Mouse (Mus musculus) G1E (cell line): Measurements from ENCODE around the gene Ndufs3. TPM values are rescaled to one million over a fixed set of nuclear protein-coding genes. Genes with fewer than 3 reads are reported as not detected.

Source experiments
- ATAC-seq: 2 replicates; pipeline ENCODE4 v1.8.0; 2016; ENCODE audit warnings: mild to moderate bottlenecking; ENCODE audit not compliant: insufficient number of reproducible peaks, poor library complexity, low FRiP score, severe bottlenecking; ENCODE audit errors: extremely low read depth
- DNase-seq: peaks from one replicate; pipeline ENCODE4 v3.0.0; 2012; ENCODE audit warnings: low spot score
- H3K27me3 ChIP-seq: 2 replicates; pipeline ENCODE4 v1.6.1; 2012; ENCODE audit warnings: mild to moderate bottlenecking, low read length, inconsistent platforms; ENCODE audit not compliant: insufficient read depth
- H3K36me3 ChIP-seq: replicated peaks from 2 replicates; pipeline ENCODE3; 2012; ENCODE audit warnings: mild to moderate bottlenecking, inconsistent platforms
- H3K4me1 ChIP-seq: 2 replicates; pipeline ENCODE4 v1.6.1; 2012; ENCODE audit warnings: low read depth, low read length, inconsistent platforms, mixed read lengths; ENCODE audit not compliant: insufficient read depth
- H3K4me3 ChIP-seq: 2 replicates; pipeline ENCODE4 v1.5.1; 2012; ENCODE audit warnings: low read depth, mild to moderate bottlenecking, inconsistent platforms, low read length, moderate library complexity, mixed read lengths
- H3K9me3 ChIP-seq: replicated peaks from 2 replicates; pipeline ENCODE4 v1.6.1; 2012; ENCODE audit warnings: inconsistent platforms
- CTCF ChIP-seq: IDR thresholded peaks from 2 replicates; pipeline ENCODE4 v1.5.1; 2012; ENCODE audit warnings: low read depth, low read length, inconsistent platforms, mixed read lengths
- GATA1 ChIP-seq: IDR thresholded peaks from 2 replicates; pipeline ENCODE4 v1.6.1; 2012; ENCODE audit warnings: borderline replicate concordance, low read length, inconsistent platforms, mixed read lengths
- GATA2 ChIP-seq: IDR thresholded peaks from 2 replicates; pipeline ENCODE4 v1.6.1; 2012; ENCODE audit warnings: low read depth, low read length, inconsistent platforms, borderline replicate concordance
- POLR2AphosphoS5 ChIP-seq: IDR thresholded peaks from 2 replicates; pipeline ENCODE4 v1.6.1; 2012; ENCODE audit warnings: low read depth, low read length, inconsistent platforms; ENCODE audit not compliant: insufficient replicate concordance
- TAL1 ChIP-seq: conservative IDR thresholded peaks from 2 replicates; pipeline ENCODE4 v1.6.1; 2012; ENCODE audit warnings: low read depth, low read length, inconsistent platforms, mixed read lengths
- polyA plus RNA-seq: library from polyadenylated mRNA; stranded (reverse); fragments of >175 nt; gene quantifications from 2 replicates; pipeline ENCODE4 v1.2.3, GENCODE M21; 2012
- total RNA-seq, 2 experiments: library from RNA; stranded (forward) in 1 of 2; stranded (reverse) in 1 of 2; fragments of 200-1000 nt in 1 of 2; fragments of >200 nt in 1 of 2; fragmentation: Nextera tagmentation in 1 of 2; gene quantifications; 2 replicates each; pipeline ENCODE4 v1.2.3; 2014 to 2017

Ndufs3 gene
- 106 and 132 TPM in 2 replicates for total RNA-seq (2014; fragmentation: Nextera tagmentation)
- total RNA-seq (2017), result 131 and 165 TPM in 2 replicates
- 86.8 and 94.6 TPM in 2 replicates for polyA plus RNA-seq

DNA sequence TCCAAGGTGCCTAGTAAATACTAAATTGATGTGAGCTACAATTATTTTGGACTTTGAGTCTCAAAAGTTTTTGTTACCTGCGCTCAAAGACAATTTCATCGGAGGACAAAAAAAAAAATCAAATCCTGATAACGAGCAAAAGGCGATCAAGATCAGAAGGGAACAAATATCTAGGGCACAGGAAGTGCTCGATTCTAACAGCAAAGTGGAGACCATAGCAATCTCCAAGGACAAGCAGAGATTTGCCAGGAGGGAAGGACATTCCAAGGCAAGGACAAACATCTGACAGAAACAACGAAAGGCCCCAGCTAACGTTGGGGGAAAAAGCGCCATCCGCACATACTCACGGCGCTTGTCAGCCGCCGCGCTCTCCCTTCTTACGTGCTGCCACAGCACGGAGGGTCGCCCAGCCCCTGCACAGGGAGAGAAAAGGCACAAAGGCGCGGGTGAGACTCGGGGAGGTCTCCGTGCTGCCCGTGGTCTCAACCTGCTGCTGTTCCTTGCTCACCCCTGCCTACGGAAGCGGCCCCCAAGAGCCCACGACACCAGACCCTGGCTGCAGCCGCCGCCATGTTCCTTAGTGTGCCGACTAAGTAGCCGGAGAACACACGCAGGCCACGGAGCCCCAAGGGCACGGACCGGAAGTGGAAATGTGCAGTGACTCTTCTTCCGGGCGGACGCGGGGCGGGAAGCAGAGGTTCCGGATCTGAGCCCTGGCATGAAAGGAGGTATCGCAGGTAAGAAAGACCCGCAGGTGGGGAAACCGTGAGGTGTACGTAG, at the start of gene Ndufs3, which contains the start of gene Kbtbd4:
Ndufs3 (minus strand) TSS at position 752 of the 780 bp plus-strand sequence.
Kbtbd4 (plus strand) TSS at position 665 of the 780 bp plus-strand sequence.
- DNase-seq (peak; percentile 71), ATAC-seq (peak; percentile 93)
- Histone ChIP-seq H3K27me3 (no peaks in the 10 kb centered on the region), H3K4me3 (peak within 1 kb of the TSS; percentile 83), H3K9me3 (no peaks in the 10 kb centered on the region), H3K36me3 (peaks cover 74% of the 10 kb centered on the region), H3K4me1 (peaks cover 45% of the 10 kb centered on the region)
- no peak for TF ChIP-seq TAL1
- no peak for TF ChIP-seq POLR2AphosphoS5
- no peak for TF ChIP-seq CTCF
- TF ChIP-seq GATA2, result no peak
- TF ChIP-seq GATA1, result no peak

GRCm38 (mm10) chr2:90953461-90953860, 48.8 kb upstream of the Ndufs3 start:
- no peaks in the 10 kb centered on the region for H3K27me3 ChIP-seq
- ATAC-seq, result no peak
- no peaks in the 10 kb centered on the region for H3K9me3 ChIP-seq
- H3K4me1 ChIP-seq, result peaks cover 26% of the 10 kb centered on the region
- peaks cover 48% of the 10 kb centered on the region for H3K36me3 ChIP-seq
- H3K4me3 ChIP-seq, result no peak overlapping the region
- no peak for DNase-seq
- no peak for TF ChIP-seq TAL1
- TF ChIP-seq CTCF, result no peak
- no peak for TF ChIP-seq POLR2AphosphoS5
- no peak for TF ChIP-seq GATA2
- TF ChIP-seq GATA1, result no peak

GRCm38 (mm10) chr2:90950582-90951194, 46.1 kb upstream of the Ndufs3 start:
- no peaks in the 10 kb centered on the region for H3K9me3 ChIP-seq
- ATAC-seq (no peak), DNase-seq (no peak)
- no peak for TF ChIP-seq GATA2
- TF ChIP-seq GATA1, result no peak
- TF ChIP-seq CTCF, result no peak
- TF ChIP-seq TAL1, result no peak
- no peak for TF ChIP-seq POLR2AphosphoS5
- H3K27me3 ChIP-seq, result no peaks in the 10 kb centered on the region
- peaks cover 35% of the 10 kb centered on the region for H3K4me1 ChIP-seq
- peak overlapping the region; percentile 11 for H3K4me3 ChIP-seq
- peaks cover 53% of the 10 kb centered on the region for H3K36me3 ChIP-seq

DNA sequence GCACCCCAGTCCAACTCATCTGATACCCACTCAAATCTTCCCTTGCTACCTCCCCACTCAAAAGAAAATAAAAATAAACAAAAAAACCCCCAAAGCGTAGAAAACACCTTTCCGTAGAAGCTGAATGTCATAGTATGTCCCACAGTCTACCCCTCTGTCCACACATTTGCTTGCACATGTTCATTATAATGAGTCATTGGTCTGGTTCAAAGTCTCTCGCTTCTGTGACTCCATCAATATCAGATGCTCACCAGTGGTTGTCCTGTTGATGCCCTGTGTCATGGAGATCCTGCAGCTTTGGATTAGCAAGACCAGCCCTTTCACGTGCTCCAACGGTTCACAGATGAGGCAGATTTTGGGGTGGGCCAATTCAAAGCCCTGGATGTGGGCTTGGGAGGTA, 45.5 kb upstream of the Ndufs3 start:
- Histone ChIP-seq H3K27me3 (no peaks in the 10 kb centered on the region), H3K4me1 (peaks cover 37% of the 10 kb centered on the region), H3K4me3 (no peak overlapping the region), H3K9me3 (no peaks in the 10 kb centered on the region), H3K36me3 (peaks cover 54% of the 10 kb centered on the region)
- TF ChIP-seq CTCF (no peak), POLR2AphosphoS5 (no peak), TAL1 (no peak), GATA1 (no peak), GATA2 (no peak)
- DNase-seq (no peak), ATAC-seq (no peak)

DNA sequence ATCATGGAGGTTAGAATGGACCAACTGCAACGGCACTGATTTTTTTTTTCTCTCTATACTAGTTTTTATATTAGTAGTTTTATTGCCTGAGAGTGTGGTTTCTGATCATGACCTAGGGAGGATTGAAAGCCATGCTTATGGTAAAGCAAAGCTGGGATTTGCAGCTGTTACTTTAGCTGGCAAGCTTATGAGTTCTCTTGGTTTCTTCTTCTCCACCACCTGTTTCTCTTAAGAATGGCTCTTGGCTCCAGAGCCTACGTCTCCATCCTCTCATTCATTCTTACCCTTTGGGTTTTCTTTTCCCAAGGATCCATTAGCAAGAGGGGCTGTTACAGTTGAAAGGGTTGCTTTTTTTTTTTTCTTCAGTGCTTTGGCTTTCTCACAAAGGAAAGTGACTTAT, 37.1 kb upstream of the Ndufs3 start:
- no peak for DNase-seq
- Histone ChIP-seq H3K4me1 (peaks cover 48% of the 10 kb centered on the region), H3K9me3 (no peaks in the 10 kb centered on the region), H3K27me3 (no peaks in the 10 kb centered on the region), H3K4me3 (peak overlapping the region; percentile 96; the same call in 1 of the 2 replicates), H3K36me3 (peaks cover 31% of the 10 kb centered on the region)
- no peak for ATAC-seq
- no peak for TF ChIP-seq GATA1

DNA sequence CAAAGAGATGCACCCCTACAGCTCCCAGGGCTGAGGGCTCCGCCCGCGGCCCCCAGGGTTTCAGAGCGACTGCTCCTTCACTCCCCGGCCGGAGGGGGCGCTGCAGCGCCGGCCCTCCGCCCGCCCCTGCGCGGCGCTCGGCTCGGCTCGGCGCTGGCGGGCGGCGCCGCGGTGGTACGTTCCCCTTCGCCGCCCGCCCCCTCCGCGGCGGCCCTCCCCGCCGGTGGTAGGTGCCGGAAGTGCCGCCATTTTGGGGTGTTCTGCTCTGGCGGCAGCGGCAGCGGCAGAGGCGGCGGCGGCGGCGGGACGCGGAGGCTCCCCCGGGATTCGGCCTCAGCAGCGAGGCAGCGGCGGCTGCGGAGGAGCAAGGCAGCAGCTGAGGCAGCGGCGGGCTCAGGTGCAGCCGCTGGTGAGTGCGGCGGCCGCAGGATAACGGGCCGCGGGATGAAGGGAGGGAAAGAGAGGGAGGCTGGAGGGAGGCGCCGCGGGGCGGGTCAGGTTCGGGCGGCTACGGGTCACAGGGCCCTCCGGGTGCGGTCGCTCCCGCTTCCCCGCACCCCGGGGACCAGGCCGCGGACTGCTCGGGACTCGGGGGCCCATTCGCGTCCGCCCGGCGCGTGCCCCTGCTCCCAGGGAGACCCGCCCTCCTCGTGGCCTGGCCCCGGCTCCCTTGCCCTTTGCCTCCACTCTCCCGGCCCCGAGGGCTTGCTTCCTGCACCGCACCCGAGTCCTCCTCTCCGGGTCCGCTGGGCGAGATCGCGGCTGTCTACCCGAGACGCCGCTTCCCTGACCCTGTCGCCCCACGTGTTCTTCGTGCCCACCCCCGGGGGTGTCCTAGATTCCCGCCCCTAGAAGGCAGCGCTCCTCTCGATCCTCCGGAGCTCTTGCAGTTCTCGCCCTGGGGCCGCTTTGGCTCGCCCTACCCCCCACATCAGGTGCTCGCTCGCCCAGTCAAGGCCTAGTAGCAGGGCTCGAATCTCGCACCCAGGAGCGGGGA, 35.9 kb upstream of the Ndufs3 start, which contains the start of gene Celf1:
Celf1 (plus strand) TSS at position 150 of the 997 bp plus-strand sequence.
- DNase-seq (peak; percentile 90), ATAC-seq (peak; percentile 71)
- Histone ChIP-seq H3K9me3 (no peaks in the 10 kb centered on the region), H3K4me3 (peak within 1 kb of the TSS; percentile 96), H3K36me3 (peaks cover 26% of the 10 kb centered on the region), H3K4me1 (peaks cover 41% of the 10 kb centered on the region), H3K27me3 (0 out of 2 replicates have a peak, but pooled peaks cover 4% of the 10 kb centered on the region)
- no peak for TF ChIP-seq GATA1
- peak; percentile 44 for TF ChIP-seq CTCF
